Mouse (Mus musculus) brain, embryonic 14.5 days (tissue): ENCODE results near the gene Necab3.

Experiments
- CTCF ChIP-seq: fragments of 200-500 bp; IDR thresholded peaks from 2 replicates; pipeline ENCODE4 v1.5.1; 2012; ENCODE audit warnings: inconsistent platforms, mild to moderate bottlenecking, moderate library complexity, borderline replicate concordance; ENCODE audit not compliant: insufficient read depth, insufficient read length; ENCODE audit errors: extremely low read depth
- POLR2A ChIP-seq: fragments of 200-500 bp; IDR thresholded peaks from 2 replicates; pipeline ENCODE4 v1.6.1; 2012; ENCODE audit warnings: mild to moderate bottlenecking, inconsistent platforms, borderline replicate concordance; ENCODE audit not compliant: poor library complexity, insufficient read depth, insufficient read length, severe bottlenecking; ENCODE audit errors: extremely low read depth

DNA sequence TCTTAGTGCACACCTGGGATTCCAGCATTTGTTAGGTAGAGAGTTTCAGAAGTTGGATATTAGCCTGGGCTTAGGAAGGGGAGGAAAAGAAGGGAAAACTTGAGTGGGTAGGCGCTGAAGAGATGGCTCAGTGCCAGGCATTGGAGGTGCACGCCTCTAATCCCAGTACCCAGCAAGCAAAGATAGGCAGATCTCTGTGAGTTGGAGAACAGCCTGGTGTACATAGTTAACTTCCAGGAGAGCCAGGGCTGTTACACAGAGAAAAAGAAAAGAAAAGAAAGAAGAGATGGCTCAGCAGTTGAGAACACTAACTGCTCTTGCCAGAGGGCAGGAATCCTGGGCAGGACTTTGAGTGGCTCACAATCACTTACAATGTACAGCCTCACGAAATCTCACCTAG is 32.2 kb downstream of the Necab3 start:
- TF ChIP-seq CTCF (no peak), POLR2A (no peak)
